Mouse (Mus musculus) limb, embryonic 14.5 days (tissue): ENCODE results near the gene Exoc6b. TPM values are rescaled to one million over a fixed set of nuclear protein-coding genes. Genes with fewer than 3 reads are reported as not detected.
A peak's percentile ranks its signal among the peaks of the same experiment; 100 is the strongest.

Experiments
- ATAC-seq: fragments of 200-750 bp; cut with Nextera tagmentation; 2 replicates; pipeline ENCODE4 v1.8.0; 2017; ENCODE audit warnings: low read depth, moderate number of reproducible peaks, moderate TSS enrichment; ENCODE audit not compliant: low FRiP score
- DNase-seq: peaks from one replicate; pipeline ENCODE4 v3.0.0-alpha.2; 2015; ENCODE audit warnings: low spot score
- H3K27ac ChIP-seq: fragments of 300-500 bp; sonication (generic); replicated peaks from 2 replicates; pipeline ENCODE4 v1.5.1; 2014; ENCODE audit warnings: low read depth, mild to moderate bottlenecking, low read length, moderate library complexity, mixed read lengths
- H3K27me3 ChIP-seq: fragments of 300-500 bp; sonication (generic); 2 replicates; pipeline ENCODE4 v1.6.1; 2014; ENCODE audit warnings: low read length, mixed read lengths; ENCODE audit not compliant: control insufficient read depth, insufficient read depth
- H3K36me3 ChIP-seq: fragments of 300-500 bp; sonication (generic); 2 replicates; pipeline ENCODE4 v1.6.1; 2014; ENCODE audit warnings: mild to moderate bottlenecking, low read length, moderate library complexity, mixed read lengths; ENCODE audit not compliant: control insufficient read depth, insufficient read depth
- H3K4me1 ChIP-seq: fragments of 300-500 bp; sonication (generic); 2 replicates; pipeline ENCODE4 v1.6.1; 2014; ENCODE audit warnings: antibody characterized with exemption, low read length, mixed read lengths; ENCODE audit not compliant: control insufficient read depth, insufficient read depth
- H3K4me2 ChIP-seq: fragments of 300-500 bp; sonication (generic); replicated peaks from 2 replicates; pipeline ENCODE4 v1.6.1; 2014; ENCODE audit warnings: low read depth, mild to moderate bottlenecking, low read length, moderate library complexity; ENCODE audit not compliant: severe bottlenecking
- H3K4me3 ChIP-seq: fragments of 300-500 bp; sonication (generic); replicated peaks from 2 replicates; pipeline ENCODE4 v1.5.1; 2014; ENCODE audit warnings: low read length
- H3K9ac ChIP-seq: fragments of 300-500 bp; sonication (generic); 2 replicates; pipeline ENCODE4 v1.6.1; 2014; ENCODE audit warnings: mild to moderate bottlenecking, low read depth, low read length, moderate library complexity; ENCODE audit not compliant: severe bottlenecking
- H3K9me3 ChIP-seq: fragments of 300-500 bp; sonication (generic); 2 replicates; pipeline ENCODE4 v1.6.1; 2016; ENCODE audit warnings: low read length; ENCODE audit not compliant: control insufficient read depth
- POLR2A ChIP-seq: fragments of 200-500 bp; IDR thresholded peaks from 2 replicates; pipeline ENCODE4 v1.8.0; 2012; ENCODE audit warnings: inconsistent platforms, mild to moderate bottlenecking, moderate library complexity, borderline replicate concordance; ENCODE audit not compliant: insufficient read depth, insufficient read length; ENCODE audit errors: extremely low read depth
- WGBS: fragments of 180-500 bp; shearing (Covaris S2); extraction: QIAGEN DNeasy Blood & Tissue Kit; methylation state at CpG from one replicate; pipeline ENCODE4 v1.1.7; 2014; 5-methylcytosine and 5-hydroxymethylcytosine counted together
- polyA plus RNA-seq, 2 experiments: library from polyadenylated mRNA; depleted of rRNA in 1 of 2; stranded (reverse) in 1 of 2; unstranded in 1 of 2; fragments of >200 nt; fragmentation: Nextera tagmentation in 1 of 2; extraction: Ambion mirVana in 1 of 2; gene quantifications; 2 replicates each; pipeline versions ENCODE4 v1.2.1 to v1.2.3; 2012 to 2014

Gene Exoc6b
- polyA plus RNA-seq, 2 experiments = 16.1 to 40.7 TPM

DNA sequence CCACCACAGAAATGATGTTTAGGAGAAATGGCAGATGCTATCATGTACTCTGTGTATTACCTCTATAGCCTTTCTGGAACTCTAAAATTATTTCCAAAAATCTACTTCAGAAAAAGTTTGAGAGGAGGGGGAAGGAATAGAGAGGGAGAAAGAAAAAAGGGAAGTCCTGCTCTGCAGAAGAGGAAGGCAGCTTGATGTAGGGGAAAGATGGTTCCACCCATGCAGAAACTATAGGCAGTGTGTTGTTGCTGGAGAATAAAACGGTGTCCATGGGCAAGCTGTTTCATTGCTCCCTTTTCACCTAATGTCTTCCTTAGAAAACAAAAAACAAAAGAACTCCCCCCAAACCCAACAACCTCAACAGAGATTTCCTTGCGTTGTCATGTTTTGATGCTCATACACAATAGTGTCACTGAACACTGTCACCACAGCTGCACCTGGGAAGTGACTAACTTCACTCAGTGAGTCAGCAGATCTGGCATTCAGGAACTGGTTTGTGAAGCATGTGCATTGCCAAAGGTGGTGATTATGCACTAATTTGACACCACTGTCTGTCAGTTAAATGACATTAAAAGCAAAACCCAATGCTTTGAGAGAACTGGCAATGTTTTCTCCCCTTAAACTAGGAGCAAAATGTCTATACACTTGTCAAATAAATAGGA is 407.7 kb downstream of the Exoc6b start:
- WGBS = 86% methylated on average over 2 of the region's 2 CpGs
- ATAC-seq = no peak
- Histone ChIP-seq H3K4me2 (no peak overlapping the region), H3K4me3 (no peak overlapping the region), H3K9ac (no peak overlapping the region), H3K27ac (no peak overlapping the region), H3K9me3 (no peaks in the 10 kb centered on the region), H3K4me1 (0 out of 2 replicates have a peak, but pooled peaks cover 3% of the 10 kb centered on the region), H3K36me3 (no peaks in the 10 kb centered on the region), H3K27me3 (no peaks in the 10 kb centered on the region)
- TF ChIP-seq POLR2A = no peak
- DNase-seq = no peak

DNA sequence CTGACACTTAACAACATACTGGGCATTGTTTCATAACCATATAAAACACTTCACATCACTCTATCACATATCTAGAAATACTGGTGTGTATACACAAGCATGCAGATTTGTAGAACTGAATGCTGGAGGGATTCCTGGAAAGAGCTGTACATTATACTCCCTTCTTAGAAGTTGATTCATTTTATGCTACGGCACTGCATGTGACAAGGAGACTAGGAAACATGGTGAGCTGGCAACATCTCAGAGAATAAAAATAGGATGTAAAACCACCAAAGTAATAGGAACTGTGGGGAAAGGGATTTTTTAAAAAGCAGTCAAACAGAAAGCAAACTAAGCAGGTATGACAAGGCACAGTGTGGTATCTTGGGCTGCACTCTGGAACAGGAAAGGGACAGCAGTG is 408.3 kb downstream of the Exoc6b start:
- H3K4me1 ChIP-seq = 0 out of 2 replicates have a peak, but pooled peaks cover 4% of the 10 kb centered on the region
- no peak for TF ChIP-seq POLR2A
- DNase-seq (no peak), ATAC-seq (no peak)
- H3K27ac ChIP-seq = no peak overlapping the region
- no peaks in the 10 kb centered on the region for H3K36me3 ChIP-seq
- H3K4me3 ChIP-seq = no peak overlapping the region
- H3K27me3 ChIP-seq = no peaks in the 10 kb centered on the region
- no peak overlapping the region for H3K4me2 ChIP-seq
- H3K9me3 ChIP-seq = no peaks in the 10 kb centered on the region
- no peak overlapping the region for H3K9ac ChIP-seq
- WGBS = 67% methylated on average over 1 of the region's 1 CpGs

- TF ChIP-seq POLR2A = no peak
- WGBS = 18% methylated on average over 1 of the region's 1 CpGs
- DNase-seq = peak; percentile 27
Measured at GRCm38 (mm10) chr6:84657091-84657490, 412.2 kb downstream of the Exoc6b start.

DNA sequence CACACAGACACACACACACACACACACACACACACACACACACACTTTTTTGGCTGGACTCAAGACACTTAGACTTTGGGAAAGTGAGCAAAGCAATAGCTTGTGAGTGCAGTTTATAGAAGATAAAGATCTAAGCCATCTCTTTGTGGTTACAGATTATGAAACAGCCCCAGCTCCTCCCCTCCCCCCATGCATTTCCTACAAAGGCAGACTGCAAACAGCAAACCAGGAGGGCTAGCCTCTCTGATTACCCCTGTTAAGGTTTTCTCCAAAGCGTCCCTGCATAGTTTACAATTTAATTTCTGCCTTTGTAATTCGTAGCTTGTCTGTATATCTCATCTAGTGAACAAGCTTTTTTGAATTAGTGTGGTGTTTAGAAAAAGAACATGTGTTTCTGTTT is 412.6 kb downstream of the Exoc6b start:
- H3K4me2 ChIP-seq = no peak overlapping the region
- TF ChIP-seq POLR2A = no peak
- no peaks in the 10 kb centered on the region for H3K9me3 ChIP-seq
- no peaks in the 10 kb centered on the region for H3K27me3 ChIP-seq
- 0 out of 2 replicates have a peak, but pooled peaks cover 4% of the 10 kb centered on the region for H3K4me1 ChIP-seq
- no peak overlapping the region for H3K27ac ChIP-seq
- ATAC-seq = no peak
- no peak overlapping the region for H3K4me3 ChIP-seq
- no peak overlapping the region for H3K9ac ChIP-seq
- DNase-seq = no peak
- WGBS = 26% methylated on average over 2 of the region's 2 CpGs
- no peaks in the 10 kb centered on the region for H3K36me3 ChIP-seq

More at GRCm38 (mm10) chr6:84657091-84657490, 412.2 kb downstream of the Exoc6b start:
- no peaks in the 10 kb centered on the region for H3K36me3 ChIP-seq
- no peak overlapping the region for H3K4me2 ChIP-seq
- peak; percentile 50; the same call in 1 of the 2 replicates for ATAC-seq
- H3K9me3 ChIP-seq = no peaks in the 10 kb centered on the region
- 0 out of 2 replicates have a peak, but pooled peaks cover 4% of the 10 kb centered on the region for H3K4me1 ChIP-seq
- H3K4me3 ChIP-seq = no peak overlapping the region
- H3K27me3 ChIP-seq = no peaks in the 10 kb centered on the region
- H3K9ac ChIP-seq = no peak overlapping the region
- H3K27ac ChIP-seq = 0 out of 2 replicates have a peak overlapping the region, but pooled peaks have one; percentile 16

DNA sequence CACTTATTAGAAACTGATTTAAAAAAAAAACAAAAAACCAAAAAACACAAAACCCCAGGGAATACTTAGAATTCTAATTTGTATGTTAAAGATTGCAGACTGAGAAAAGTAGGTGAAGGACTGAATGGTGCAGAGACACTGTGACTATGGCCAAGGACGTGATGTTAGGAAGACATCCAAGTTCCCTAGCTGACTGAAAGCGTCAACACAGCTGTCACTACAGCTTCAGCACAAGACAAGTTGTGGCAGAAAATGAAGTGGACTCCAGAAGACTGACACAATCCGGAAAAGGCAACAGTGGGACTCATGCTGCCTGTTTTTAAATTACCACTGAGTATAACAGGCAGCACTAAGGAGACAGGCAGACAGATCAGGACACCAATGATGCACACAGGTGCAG is 417.4 kb downstream of the Exoc6b start:
- H3K27me3 ChIP-seq = no peaks in the 10 kb centered on the region
- DNase-seq (no peak), ATAC-seq (no peak)
- 93% methylated on average over 3 of the region's 3 CpGs for WGBS
- no peak overlapping the region for H3K27ac ChIP-seq
- no peak overlapping the region for H3K9ac ChIP-seq
- no peaks in the 10 kb centered on the region for H3K36me3 ChIP-seq
- H3K4me2 ChIP-seq = no peak overlapping the region
- H3K4me1 ChIP-seq = 0 out of 2 replicates have a peak, but pooled peaks cover 9% of the 10 kb centered on the region
- H3K4me3 ChIP-seq = no peak overlapping the region
- no peaks in the 10 kb centered on the region for H3K9me3 ChIP-seq
- TF ChIP-seq POLR2A = no peak
